15 mouse cellular contexts compared by ENCODE assay signal in the genomic region with DNA sequence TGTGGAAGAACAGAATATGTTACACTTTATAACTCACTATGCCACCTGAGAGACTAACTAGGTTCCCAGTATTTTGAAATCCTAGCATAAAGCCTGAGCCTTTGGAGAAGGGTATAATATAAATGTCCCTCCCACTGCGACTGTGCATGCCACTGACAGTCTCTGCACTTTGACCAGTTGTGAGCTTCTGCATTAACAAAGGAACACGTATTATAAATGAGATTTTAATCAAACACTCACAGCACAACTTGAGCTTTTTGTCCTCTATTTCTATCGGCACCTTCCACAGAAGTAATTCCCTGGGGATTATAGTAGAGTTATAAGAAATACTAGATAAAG. TPM values are rescaled to one million over a fixed set of nuclear protein-coding genes. Genes with fewer than 3 reads are reported as not detected.
"Had no signal": no experiment of that assay in that cellular context is flagged by ENCODE, and none has a peak within 500 bp of the region (broad histone marks: within the 10 kb centered on the region; RNA-seq: fewer than 3 reads in every experiment).

No protein-coding gene starts in this region.

- H3K4me2 ChIP-seq: kidney, embryonic 15.5 days; limb, embryonic 13.5 days; neural tube, embryonic 12.5 days had no signal

- H3K4me3 ChIP-seq: kidney, embryonic 15.5 days; layer of hippocampus, adult 2 months; limb, embryonic 13.5 days; neural tube, embryonic 12.5 days had no signal

- ATAC-seq: lung, postnatal 0 days had no signal

- H3K36me3 ChIP-seq: kidney, embryonic 15.5 days; limb, embryonic 13.5 days; neural tube, embryonic 12.5 days had no signal

- H3K27me3 ChIP-seq: kidney, embryonic 15.5 days; limb, embryonic 13.5 days; neural tube, embryonic 12.5 days had no signal

- H3K4me1 ChIP-seq: kidney, embryonic 15.5 days; limb, embryonic 13.5 days; neural tube, embryonic 12.5 days had no signal

- H3K9ac ChIP-seq: kidney, embryonic 15.5 days; limb, embryonic 13.5 days; liver, embryonic 14.5 days; neural tube, embryonic 12.5 days had no signal

- DNase-seq: left cerebral cortex, postnatal 4 days; lung, adult 2 months; lung, postnatal 36 days; right cerebral cortex, postnatal 4 days; spleen, adult 18-20 months; thymus, adult 18-20 months; thymus, postnatal 14 days had no signal

- H3K27ac ChIP-seq: kidney, embryonic 15.5 days; layer of hippocampus, adult 2 months; limb, embryonic 13.5 days; liver, embryonic 14.5 days; neural tube, embryonic 12.5 days had no signal

- H3K9me3 ChIP-seq: kidney, embryonic 15.5 days; limb, embryonic 13.5 days; neural tube, embryonic 12.5 days had no signal

RNA-seq across cellular contexts. Expression of gene Lce1a1, which starts 9.5 kb away (rescaled TPM):
- polyA plus RNA-seq: kidney, embryonic 15.5 days; limb, embryonic 13.5 days; liver, adult 2 months; liver, embryonic 14.5 days; lung, postnatal 0 days; neural tube, embryonic 12.5 days; stomach, embryonic 14.5 days had no signal

RNA-seq across cellular contexts. Expression of gene Lce6a, which starts 17.2 kb away (rescaled TPM):
- polyA plus RNA-seq: kidney, embryonic 15.5 days; limb, embryonic 13.5 days; liver, adult 2 months; liver, embryonic 14.5 days; lung, adult 2 months; lung, postnatal 0 days; neural tube, embryonic 12.5 days; stomach, embryonic 14.5 days had no signal

RNA-seq across cellular contexts. Expression of gene Lce1b, which starts 18.1 kb away (rescaled TPM):
- polyA plus RNA-seq: kidney, embryonic 15.5 days; limb, embryonic 13.5 days; liver, adult 2 months; liver, embryonic 14.5 days; lung, postnatal 0 days; neural tube, embryonic 12.5 days; stomach, embryonic 14.5 days had no signal

RNA-seq across cellular contexts. Expression of gene 2210017I01Rik, which starts 31.3 kb away (rescaled TPM):
- polyA plus RNA-seq: kidney, embryonic 15.5 days; limb, embryonic 13.5 days; liver, adult 2 months; liver, embryonic 14.5 days; lung, postnatal 0 days; neural tube, embryonic 12.5 days; stomach, embryonic 14.5 days had no signal

RNA-seq across cellular contexts. Expression of gene Lce1a2, which starts 31.5 kb away (rescaled TPM):
- polyA plus RNA-seq: kidney, embryonic 15.5 days; limb, embryonic 13.5 days; liver, adult 2 months; liver, embryonic 14.5 days; lung, postnatal 0 days; neural tube, embryonic 12.5 days; stomach, embryonic 14.5 days had no signal
